Mouse (Mus musculus): Measurements from ENCODE around the gene Snrnp25.

Snrnp25 gene

DNA sequence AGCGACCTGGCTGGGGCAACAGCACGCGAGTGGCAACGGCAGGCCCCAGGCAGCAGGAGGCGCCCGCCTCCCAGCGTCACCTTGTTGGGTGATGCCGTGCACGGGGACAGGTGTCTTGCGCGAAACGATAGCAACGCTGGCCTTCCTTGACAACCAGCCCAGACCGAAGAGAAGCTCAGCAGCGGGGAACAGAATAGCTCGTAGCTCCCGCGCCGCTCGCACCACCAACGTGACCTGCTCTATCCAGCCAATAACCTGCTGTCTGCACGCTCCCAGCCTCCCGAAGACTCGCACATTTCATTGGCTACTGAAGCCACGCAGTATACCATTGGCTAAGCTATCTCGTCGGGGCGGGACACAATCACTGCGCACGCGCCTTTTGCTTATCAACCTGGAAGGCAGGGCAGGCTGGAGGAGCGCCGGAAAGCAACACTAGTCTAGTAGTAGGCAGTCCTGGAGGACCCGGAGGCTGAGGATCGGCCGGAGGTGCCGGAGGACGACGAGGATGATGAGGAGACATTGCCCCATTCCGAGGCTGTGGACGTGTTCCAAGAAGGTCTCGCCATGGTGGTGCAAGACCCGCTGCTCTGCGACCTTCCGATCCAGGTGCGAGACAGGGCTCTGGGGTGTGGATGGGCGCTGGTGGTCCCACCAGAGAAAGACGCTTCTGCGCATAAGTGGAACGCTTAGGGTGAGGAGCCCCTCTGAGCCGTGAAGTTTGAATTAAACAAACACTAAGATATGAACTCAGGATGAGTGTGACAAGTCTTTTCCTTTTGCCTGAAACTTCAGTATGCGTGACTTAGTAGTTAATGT, at the start of gene Snrnp25:
TSS of gene Snrnp25 (plus strand) at position 358 of the 816 bp plus-strand sequence.
- peak; percentile 98 for DNase-seq

DNA sequence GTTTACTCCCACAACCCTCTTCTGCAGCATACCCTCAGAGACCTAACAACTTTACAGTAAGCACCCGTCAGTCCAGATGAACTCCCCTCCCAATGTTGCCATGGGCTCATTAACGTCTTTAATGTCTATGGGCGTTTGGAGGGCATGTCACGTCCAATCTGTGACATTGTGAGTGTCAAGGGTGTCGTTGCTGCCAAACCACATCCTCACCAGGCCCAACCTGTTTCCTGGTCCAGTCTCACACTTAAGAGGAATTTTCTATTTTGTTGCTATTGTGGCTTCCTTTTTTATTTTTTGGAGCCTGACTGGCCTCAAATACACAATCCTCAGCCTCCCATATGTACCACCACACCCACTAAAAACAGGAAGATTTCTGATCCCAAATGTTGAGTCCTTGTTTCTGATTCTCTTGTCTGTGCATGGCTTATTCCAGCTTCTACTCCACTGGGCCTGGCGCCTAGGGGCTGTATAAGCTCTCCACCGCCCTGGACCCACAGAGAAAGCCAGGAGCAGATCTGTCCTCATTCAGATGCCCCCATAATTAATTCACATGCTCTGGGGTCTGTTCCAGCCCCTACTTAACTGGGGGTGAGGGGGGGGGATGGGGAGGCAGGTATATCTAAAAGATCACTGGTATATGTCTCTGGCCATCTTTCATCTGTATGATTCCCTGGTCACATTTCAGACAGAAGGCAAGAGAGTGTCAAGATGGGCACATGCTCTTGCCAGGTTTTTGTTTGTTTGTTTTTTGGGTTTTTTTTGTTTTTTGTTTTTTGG, 48.2 kb upstream of the Snrnp25 start:
- DNase-seq = no peak

DNA sequence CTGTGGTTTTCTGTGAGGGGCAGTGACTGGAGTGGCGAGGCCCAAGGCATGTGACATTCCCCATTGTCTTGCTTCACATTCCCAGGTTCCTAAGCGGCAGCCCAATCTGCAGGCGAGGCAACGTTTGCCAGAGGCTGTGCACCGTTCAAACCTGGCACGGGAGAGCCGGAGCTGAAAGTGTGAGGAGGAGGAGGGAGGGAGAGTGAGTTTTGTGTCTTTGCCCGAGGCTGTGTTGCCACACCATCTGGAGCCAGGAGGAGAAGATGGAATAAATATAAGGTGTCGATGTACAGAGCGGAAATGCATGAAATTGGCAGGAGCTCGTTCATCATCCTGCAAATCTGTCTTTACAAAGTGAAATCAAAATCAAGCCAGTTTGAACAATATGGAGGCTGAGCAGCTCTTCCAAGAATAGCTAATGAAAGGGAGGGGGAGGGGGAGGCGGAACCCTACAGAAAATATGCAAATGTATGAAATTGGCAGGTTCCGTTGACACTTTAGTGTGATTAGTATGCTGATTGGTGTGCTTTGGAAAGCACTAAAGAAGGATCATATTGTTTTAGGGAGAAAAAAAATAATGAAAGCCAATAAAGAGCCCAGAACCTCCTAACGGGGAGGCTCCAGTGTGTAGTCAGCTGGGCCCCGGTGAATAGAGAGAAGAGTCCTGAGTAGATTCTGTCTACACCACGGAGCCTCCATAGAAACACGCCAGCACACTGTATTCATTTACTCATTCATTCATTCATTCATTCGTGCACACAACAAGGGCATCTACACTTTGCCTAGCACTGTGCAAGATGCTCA, 47.2 kb upstream of the Snrnp25 start:
- peak; percentile 48 for DNase-seq

DNA sequence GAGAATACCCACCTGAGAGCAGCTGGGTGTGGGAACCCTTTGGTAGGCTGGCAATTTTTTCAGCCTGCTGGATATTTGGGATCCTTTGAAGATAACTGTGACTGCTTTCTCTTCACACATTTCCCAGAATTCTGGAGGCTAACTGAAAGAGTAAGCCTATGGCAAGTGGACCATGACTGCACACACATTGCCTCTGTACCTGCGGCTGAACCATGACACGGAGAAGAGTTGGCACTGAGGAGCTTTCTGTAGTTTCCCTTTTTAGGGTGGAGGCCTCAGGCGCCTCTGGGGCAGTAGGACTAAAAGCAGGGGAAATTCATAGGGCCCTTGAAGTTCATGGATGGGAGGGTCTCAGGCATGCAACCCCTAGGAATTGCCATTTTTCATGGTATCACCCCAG, 46.0 kb upstream of the Snrnp25 start:
- no peak for DNase-seq

DNA sequence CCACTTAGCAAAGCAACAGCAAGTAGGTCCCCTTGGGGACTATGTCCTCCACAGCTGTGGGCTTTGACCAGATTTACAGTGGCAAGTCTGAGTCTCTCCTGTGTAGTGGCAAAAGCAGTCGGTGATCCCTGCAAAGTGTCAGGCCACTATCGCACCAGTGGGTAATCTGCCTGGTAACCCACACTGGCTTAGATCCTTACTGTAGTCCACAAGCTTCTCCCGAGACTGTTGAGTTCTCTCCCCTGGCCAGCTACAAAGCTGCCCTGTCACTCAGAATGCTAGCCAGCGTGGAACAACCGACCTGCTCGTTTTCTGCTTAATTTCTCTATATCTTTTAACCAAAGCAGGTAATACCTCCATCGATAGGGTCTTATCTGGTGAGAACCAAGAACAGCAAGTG, 44.9 kb upstream of the Snrnp25 start:
- no peak for DNase-seq

DNA sequence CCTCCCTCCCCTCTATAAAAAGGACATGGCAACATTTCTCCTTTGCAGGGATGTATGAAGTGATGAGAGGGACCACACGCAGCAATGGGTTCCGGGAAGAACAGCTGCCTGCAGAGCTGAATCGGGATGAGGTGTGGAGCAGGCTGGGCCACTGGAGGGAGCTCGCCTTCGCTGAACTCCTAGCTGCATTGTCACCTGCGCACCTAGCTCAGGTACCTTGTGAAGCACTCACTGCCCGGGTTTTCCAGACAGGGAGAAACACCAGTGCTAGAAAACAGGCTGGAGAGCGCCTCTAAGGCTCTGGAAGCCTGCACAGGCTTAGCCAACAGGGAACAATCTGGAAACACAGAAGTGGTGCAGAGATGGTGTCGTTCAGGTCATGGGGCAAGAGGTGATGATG, 43.7 kb upstream of the Snrnp25 start:
- DNase-seq = peak; percentile 47

DNA sequence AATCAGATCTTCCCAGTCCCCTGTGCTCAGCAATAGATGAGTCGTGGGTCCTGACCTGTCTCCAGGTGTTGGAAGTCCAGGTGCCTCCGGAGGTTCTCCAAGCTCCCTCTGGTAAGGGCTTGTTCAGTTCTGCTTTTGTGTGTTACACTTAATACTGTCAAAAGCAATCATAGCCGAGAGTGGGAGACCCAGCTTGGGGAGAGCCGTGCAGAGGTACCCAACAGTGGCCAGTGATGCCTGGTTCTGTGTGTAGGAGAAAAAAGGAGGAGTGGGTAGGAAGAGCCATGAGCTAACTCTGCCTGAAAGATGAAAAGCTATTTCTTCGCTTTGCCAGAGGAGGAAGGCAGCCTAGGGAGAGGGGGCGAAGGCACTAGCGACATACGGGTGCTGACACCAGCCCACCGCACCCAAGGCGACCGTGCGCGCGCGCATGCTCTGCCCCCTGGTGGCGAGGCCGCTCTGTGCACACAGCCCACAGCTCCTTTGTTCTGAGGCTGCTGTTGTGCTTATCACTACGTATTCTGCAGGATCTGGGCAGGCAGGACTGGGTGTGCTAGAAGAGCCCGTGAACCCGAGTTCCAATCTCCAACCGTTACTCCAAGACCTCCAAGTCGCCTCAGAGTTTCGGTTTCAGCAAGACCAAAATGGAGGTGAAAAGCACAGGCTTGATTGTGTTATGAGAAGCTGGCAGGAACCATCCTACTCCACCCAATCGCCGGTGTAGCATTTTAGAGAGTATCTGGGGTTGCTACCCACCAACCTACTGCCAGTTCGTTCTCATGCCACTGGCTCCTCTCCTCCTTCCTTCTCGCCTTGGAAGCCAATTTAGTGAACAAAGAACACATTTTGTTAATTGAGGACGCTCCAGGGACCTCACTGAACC, 43.1 kb upstream of the Snrnp25 start:
- DNase-seq = peak; percentile 78

DNA sequence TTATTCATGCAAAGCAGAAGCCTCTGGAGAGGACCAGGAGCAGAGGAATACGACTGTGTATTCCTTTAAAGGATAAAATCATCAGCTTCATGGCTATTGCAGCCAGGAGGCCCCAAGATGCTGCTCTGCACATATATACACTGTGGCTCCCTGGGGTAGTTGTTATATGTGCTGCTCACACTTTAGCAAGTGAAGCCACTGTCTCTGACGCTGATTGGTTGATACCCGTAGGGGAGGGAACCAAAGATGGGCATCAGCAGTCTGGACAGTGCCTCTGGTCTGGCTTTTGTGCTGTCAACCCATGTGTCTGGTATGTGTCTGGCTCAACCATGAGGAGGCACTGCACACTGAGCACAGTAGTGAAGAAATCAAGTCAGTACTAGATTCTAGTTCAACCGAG, 38.5 kb upstream of the Snrnp25 start:
- DNase-seq = no peak

DNA sequence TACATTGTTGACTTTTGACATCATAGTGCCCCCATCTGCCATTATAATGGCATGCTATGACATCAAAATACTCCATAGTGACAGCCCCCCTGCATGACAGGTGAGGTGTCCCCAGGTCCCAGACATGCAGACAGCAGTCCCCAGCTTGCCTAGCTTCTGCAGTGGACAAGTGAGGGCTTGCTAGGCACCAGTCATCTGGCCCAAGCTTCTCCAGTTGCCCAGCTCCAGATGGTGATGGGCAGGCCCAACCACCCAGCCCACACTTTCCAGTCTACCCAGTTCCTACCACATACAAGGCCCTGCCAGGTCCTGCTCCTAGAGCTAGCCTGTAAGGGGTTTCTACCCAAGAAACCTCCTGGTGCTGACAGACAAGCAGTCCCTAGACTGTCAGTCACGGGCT, 26.7 kb upstream of the Snrnp25 start:
- DNase-seq = no peak

DNA sequence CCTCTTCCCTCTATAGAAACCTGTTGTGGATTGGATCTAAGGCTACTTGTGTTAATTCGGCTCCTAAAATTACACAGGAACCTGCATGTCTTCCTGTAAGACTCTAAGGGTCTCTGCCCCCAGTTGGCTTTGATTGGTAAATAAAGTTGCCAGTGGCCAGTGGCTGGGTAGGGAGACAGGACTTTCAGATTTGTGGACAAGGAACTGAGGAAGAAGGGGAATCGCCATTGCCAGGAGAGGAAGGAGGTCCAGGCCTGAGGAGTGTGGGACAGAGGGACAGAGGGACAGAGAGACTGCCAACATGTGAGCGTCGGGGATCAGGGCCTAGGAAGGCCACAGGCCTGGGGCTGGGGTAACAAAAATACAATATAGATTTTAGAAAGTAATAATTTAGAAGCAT, 24.0 kb upstream of the Snrnp25 start:
- DNase-seq = no peak

DNA sequence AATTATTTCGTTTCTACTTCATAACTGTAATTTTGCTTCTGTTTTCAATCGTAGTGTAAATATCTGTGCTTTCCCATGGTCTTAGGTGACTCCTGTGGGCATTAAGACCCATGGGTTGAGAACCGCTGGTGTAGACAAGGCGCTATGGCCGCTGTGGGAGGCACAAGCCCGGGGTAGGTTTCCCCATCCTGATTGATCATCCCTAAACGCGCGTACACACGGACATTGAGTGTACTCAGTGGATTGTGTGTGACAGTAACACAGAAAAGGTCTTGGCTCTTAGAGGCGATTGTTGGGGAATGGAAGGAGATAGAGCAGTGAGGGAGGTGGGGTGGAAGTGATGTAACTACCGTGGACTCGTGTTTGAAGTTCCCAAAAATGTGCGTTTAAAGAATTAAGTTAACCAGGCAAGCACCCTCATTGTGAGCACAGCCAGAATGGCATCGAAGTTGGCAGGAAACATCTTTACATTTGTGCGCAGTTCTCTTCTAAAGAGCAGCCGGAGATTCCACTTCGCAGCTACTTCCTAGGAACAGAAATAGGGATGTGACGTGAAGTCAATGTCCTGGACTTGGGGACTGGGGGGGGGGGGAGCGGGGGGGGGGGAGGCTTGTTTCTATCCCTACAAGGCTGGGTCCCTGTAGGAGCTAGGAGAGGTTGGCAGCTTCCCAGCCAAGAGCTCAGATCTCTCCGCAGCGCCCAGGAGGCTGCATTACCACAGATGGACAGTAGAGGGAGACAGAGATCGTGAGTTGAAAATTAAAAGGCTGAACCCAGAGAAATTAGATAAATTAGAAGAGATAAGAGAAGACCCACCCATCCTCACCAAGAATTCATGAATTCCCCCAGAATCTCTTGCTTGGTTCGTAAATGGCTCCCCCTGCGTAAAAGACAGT, 23.0 kb upstream of the Snrnp25 start:
- DNase-seq = peak; percentile 91

DNA sequence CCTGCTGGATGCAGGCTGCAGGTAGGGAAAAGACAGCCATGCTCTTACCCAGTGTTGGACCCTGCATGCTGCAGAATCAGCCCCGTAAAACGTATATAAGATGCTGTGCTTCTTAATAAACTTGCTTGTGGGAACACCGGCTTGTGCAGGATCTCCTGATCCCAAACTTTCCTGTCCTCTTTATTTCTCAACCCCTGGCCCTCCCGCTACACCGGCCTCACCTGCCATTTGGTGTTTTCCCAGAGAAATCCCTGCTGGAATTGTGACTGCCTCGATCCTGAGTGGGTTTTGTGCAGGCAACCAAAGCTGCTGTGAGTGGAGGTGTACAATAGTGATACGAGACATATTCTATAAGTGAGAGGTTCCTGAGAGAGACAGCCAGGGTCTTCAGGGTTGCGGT, 20.7 kb upstream of the Snrnp25 start:
- no peak for DNase-seq

DNA sequence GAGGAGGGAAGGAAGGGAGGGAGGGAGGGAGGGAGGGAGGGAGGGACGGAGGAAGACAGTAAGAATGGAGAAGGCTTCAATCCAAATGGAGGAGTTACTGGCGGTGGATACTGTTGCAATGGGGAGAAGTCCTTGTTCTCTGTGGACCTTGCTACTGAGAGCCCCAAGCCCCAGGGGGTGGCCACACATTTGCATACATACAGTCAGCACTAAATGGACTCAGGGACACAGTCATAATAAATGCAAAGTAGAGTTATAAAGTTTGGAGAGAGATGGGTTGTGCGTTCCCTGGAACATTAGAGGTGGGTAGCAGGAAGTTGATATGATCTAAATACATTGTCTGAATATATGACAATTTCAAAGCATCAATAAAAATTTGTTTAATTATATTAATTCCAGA, 19.2 kb upstream of the Snrnp25 start:
- no peak for DNase-seq

DNA sequence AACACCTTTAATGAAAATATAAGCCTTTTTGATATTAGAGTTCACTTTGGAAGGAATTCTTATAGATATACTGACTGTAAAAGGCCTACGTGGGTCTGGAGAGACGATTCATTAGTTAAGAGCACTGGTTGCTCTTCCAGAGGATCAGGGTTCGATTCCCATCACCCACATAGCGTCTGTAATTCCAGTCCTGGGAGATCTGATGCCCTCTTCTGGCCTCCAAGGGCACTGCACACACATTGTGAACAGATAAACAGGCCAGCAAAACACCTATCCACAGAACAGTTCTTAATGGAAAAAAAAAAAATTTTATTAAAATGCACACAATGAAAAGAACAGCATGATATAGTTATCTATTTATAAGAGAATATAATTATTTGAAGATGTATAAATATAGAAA, 18.0 kb upstream of the Snrnp25 start:
- DNase-seq = no peak

DNA sequence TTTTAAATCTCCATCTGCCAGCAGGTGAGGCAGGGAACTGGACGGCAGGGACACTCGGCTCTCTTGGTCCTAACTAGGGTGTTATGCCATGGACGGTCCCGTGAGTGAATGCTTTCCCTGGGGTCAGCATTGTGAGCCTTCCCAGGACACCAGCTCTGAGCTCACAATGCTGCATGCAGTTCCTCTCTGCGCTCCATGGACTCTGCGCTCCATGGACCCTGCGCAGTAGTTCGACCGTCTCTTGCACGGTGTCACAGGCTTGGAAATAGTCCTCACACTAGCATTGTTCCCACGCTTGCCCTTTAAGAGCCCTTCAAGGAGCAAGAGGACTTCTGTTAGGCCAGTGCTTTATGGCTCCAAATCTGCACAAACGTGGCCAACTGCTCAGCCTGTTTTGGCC, 16.3 kb upstream of the Snrnp25 start:
- DNase-seq = no peak

DNA sequence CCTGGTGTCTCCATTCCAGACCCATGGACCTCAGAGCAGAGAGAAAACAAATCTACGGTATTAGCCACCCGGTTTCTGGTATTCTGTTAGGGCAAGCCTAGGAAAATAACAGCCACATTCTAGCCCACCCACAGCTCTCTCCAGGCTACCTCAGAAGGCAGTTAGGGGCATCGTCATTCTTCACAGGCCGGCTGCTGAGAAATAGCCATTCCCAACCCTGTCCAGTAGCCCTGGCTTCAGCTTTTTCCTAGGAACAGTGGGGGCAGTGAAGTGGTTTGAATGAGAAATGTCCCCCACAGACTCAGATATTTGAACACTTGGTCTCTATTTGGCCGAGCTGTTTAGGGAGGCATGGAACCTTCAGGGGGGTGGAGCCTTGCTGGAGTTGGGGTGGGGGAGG, 15.8 kb upstream of the Snrnp25 start:
- no peak for DNase-seq

DNA sequence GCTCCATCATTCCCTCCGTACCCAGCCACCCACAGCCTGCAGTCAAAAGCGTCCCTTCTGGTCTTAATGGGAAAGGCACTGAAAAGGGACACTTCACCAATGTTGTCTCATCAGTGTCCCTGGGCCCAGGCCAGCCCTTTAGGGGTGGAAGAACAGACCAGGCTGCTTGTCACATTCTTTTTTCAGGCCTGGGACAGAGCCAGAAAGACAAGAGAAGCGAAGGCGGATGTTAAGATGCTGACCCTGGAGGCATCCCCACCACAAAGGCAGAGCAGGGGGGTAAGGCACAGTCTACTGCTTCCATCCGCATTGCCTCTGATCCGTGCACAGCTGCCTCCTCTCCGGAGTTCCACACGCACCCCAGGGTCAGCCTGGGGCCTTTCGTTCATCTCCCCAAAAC, 15.1 kb upstream of the Snrnp25 start:
- DNase-seq = no peak

DNA sequence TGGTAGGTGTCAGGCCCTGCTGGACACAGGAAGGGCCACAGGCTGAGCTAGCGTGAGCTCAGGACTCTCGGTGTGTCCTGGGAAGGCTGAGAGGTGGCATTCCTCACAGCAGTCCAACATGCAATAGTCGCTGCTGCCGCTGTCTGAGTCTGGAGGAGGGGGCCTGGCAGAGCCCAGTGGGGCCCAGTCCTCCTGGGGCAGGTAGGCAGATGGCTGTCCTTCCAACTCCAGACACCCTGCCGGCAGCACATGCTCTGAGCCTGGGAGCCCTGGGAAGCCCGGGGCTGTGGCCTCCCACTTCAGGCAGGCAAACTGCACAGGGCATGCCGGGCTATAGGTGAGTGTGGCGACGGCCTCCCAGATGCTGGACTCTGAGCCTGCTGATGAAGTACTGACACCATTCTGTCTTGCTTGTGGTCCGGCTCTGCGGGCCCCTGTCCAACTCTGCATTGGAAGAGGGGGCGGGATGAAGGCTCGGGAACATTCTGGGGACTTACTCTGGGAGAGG, 14.6 kb upstream of the Snrnp25 start:
- no peak for DNase-seq

DNA sequence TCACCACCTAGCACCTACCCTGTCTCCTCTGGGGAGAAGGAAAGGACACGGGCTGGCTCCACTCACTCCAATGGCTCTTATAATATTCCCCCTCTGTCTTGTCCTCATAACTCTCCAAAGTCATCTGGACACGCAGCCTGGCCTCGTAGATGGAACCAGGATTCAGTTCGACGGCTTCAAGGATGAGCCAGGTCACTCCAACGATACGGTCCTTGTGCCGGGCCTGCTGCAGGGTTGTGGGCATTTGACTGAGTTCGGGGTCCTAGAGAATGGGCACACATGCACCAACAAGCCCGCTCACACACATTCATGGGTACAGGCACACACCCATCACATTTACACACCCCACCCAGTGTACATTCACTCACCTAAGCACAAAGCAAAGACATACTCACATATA, 12.1 kb upstream of the Snrnp25 start:
- no peak for DNase-seq

DNA sequence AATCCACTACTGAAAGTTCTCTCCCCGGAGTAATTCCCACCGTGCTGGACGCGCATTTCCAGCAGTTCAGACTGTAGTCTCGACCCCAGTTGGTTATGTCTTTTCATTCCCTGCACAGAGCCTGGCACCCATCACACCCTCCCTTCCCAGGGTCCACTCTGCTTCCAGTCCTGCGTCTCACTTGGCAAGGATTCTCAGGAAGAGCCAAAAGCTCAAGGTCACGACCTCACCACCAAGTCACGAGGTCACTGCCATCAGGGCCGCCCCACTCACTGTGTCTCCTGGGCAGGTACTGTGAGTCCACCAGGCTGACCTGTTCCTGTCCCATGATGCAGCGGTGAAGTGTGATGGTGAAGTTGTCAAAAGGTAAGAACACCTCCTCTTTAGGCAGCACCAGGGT, 11.1 kb upstream of the Snrnp25 start:
- DNase-seq = no peak

DNA sequence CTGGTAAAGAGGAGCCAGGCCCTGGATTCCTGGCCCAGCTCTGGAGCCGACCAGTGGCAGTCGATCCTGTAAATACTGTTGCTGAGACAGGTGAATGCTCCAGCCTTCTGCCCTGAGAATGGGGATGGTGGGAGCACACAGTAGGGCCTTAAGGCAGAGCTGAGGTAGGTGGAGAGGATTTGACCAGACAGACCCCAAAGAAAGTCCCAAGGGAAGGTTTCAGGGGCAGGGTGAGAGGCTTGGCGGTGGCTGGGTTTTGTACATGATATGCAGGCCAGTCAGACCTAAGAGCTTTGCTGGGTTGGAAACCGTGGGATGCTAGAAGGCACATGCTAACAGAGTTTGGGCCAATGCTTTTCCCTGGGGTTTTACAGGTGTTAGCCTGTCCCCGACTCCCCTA, 10.6 kb upstream of the Snrnp25 start:
- DNase-seq = no peak
